Mouse (Mus musculus) ovary, postnatal 36 days (tissue): Measurements from ENCODE around the gene Usp5.
"Not testable (repeated sequence)": the region's sequence is repeated elsewhere in the genome, so short reads cannot be mapped to it uniquely, and the experiment has no call there.

Experiments
- DNase-seq: peaks from one replicate; pipeline ENCODE4 v3.0.0; 2022; ENCODE audit warnings: low spot score, mixed read lengths

The Usp5 gene

DNA sequence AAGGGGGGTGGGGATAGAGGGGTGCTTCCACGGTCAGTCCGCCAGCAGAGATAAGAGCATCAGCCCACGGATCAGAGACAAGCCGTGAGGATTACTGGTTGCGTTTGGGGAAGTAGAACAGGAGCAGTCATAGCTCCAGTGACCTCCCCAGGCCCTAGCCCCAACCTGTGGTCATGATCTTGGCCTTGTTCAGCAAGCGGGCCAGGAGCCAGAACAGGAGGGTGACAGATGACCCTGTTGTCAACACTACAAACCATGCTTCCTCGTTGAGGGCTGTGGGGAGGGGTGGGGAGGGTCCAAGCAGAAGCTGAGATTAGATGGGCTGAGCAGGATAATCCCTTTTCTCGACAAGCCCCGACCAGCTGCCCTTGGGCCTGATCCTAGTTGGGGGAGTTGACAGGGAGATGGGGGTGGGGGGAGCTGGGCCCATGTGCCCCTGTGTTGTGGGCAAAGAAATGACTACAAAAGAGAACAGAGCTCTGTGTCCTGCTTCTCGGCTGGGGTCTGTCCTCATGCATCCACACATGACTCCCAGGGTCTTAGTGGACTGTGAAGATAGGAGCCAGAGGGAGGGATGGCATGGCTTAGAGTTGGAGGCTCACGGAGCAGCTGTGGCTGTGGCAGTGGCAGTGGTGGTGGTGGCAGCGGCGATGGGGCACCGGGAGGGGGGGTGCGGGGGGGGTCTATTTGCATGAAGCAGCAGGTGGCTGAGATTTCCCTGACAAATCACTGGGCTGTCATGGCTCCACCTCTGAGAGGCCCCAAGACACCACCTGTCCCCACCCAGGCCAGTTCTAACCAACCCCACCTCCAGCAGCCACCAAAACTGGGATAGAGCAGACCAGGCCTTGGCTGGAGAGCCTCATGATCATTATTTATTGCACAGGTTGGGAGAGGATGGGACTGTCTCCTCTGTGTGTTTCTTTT lies 11.2 kb upstream of the Usp5 start, which contains the start of gene Gnb3:
Gene Gnb3, minus strand, starts transcription at position 35 of the 927 bp plus-strand sequence.
- no peak for DNase-seq

DNA sequence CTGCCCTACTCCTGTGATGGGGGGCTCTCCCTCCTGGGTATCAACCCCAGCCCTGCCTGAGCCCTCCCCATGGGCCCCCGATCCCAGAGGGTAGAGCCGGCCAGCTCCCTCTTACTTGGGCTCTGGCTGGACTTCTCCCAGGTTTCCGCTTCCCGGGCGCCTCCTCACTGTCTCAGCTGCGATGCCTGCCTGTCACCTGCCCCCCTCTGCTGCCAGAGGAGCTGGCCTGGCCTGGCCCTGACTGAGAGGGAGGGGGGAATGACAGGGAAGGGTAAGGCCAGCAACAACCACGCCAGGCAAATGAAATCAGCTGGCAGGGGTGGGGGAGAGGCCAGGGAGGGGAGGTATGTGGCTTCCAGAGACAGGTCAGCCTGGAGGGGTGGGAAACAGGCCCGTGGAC lies 10.5 kb upstream of the Usp5 start:
- DNase-seq = no peak

DNA sequence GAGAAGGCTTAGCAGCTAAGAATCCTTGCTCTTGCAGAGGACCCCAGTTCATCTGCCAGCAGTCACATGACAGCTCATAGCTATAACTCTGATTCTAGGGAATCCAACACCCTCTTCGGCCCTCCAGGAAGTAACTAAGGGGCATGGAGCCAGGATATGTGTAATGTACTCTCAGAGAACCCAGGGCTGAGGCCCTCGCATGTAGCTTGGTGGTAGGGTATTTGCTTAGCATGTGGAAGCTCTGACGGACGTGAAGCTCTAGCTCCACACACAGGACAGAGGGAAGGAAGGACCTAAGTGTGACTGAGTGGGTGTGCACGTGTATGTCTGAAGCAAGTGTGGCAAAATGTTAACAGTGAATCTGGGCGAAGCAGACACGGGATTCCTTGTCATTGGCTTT lies 7.1 kb upstream of the Usp5 start:
- no peak for DNase-seq

DNA sequence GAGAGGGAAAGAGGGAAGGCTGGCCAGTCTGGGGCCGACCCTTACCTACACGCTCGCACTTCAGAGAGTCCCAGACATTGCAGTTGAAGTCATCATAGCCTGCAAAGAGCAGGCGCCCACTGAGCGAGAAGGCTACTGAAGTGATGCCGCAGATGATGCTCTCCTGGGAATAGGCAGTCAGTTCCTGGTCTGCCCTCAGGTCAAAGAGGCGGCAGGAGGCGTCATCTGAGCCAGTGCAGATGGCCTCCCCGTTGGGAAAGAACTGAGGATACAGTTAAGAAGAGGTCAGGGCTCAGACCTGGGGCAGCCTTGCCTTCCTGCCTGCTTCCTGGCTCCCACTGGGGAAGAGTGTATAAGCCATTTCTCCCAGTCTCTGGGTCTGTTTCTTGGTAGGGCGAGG lies 6.2 kb upstream of the Usp5 start:
- no peak for DNase-seq

DNA sequence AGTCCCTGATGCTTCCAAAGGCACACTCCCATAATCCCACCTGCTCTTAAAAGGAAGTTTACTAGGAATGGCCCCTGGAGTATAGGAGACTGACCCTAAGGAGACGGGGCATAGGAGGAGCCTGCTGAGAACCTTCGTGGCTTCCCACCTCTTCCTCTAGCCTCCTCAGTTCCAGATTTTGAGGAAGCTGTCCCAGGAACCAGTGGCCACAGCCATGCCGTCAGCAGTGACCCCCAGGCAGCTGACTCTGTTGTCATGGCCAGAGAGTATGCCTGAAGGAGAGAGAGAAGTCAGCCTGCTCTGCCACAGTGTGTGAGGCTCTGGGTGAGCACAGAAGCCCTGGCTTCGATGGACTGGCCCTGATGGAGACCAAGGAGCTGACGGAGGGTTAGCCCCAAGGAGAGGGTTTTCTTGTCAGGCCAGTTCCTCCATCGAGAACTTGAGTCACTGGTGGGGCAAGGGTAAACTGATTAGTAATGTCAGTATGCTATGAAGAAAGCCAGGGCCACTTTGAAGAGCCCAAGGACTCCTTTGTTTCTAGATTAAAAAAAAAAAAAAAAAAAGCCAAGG lies 5.3 kb upstream of the Usp5 start:
- DNase-seq = no peak

DNA sequence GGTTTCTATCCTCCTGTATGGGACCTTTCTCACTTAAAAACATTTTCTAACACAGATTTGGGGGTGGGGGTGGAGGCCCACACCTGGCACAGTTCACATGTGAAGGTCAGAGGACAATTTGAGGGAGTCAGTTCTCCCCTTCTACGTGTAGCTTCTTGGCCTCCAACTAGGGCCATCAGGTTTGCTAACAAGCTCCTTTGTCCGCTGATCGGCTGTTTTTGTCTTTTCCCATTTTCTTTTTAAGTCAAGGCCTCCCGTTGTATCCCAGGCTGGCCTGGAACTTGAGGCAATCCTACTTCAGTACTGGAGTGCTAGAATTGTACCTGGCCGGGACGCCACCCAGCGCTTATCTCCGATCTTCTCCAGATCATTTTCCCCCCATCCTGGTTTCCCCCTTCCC lies 2.4 kb upstream of the Usp5 start:
- DNase-seq = no peak

DNA sequence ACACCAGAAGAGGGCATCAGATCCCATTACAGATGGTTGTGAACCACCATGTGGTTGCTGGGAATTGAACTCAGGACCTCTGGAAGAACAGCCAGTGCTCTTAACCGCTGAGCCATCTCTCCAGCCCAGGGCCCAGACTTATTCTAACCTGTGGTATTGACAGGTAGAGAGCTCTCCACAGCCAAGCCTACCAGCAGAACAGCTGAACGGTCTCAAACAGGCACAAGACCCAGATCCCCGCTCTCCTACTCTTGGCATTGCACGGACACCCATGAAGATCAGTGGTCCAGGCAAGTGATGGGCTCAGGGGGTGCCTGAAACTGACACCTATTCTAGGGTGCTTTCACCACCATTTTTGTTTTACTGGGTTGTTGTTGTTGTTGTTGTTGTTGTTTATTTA lies 1.9 kb upstream of the Usp5 start:
- not testable (repeated sequence) for DNase-seq

DNA sequence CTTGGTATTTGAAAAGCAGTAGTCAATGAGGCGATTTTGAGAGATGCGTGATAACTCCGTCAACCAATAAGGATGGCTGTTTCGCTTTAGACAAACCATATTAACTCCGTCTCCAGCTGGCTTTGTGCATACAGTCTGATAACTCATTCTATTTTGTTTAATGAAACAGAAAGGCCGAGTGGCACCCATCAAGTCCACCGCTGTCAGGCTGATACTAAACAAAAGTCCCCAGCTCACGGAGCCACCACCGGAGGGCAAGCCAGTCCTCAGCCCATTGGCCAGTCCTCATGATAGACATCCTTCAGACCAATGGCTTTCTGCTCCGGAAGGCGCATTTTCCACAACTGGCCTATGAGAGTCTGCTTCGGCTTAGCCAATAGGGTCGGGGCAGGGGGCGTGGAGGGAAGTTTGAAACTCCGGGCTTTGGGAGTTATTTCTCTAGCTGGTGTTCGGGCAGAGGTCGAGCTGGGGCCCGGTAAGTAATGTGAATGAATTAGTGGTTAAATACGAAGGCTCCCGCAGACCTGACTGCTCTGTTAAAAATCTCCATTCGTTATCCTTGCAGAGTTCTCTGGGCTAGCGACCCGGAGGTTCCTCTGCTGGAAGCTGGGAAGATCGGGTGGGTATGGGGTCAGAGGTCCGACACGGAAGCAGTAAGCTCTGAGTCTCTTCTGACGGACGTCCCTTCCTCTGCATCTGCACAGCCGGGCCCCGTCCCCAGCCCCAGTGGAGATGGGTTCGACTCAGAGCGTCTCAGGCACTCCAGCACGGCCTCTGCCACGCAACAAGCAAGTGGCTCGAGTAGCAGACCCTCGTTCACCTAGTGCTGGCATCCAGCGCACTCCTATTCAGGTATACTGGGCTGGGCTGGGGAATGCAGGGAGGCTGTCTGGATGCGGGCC lies 766 bp upstream of the Usp5 start:
- DNase-seq = peak; percentile 85

DNA sequence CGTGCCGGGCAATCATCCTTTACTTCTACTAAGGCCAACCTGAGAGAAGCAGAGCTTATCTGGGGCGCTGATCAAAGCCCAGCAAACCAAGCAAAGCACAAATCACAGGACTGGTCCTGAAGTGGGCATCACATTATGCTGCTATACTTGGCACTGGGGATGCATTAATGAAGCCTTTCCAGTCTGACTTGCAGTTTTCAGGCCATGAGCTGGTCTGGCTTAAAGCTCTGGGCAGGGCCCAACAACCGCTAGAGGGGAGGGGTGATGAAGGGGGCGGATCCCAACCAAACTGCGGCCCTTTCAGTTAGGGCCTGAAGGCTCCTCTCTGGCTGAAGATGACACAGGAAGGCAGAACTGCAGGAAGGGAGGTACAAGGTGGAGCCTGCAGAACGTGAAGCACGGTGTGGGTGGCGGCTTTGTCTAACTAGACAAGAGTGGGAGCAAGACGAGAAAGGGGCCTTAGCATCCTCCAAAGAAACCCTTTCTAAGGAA lies 1.1 kb downstream of the Usp5 start:
- DNase-seq = peak; percentile 45

DNA sequence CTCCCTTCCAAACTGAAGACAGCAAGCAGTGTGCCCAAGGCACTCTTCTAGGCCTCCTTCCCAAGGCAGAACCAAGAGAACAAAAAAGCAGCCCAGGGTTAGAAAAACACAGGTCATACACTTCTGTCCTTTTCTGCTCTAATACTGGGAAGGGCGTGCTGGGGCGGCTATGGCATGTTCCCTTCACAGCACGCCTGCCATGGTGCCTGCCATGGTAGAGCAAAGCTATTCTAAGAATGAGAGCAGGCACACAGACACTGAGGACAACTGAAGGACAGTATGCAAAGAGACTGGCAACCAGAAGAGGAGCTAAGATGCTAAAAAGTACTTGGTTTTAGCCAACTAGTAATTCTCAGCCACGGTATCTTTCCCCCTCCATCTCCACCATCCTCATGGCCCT lies 7.2 kb downstream of the Usp5 start:
- DNase-seq = no peak

DNA sequence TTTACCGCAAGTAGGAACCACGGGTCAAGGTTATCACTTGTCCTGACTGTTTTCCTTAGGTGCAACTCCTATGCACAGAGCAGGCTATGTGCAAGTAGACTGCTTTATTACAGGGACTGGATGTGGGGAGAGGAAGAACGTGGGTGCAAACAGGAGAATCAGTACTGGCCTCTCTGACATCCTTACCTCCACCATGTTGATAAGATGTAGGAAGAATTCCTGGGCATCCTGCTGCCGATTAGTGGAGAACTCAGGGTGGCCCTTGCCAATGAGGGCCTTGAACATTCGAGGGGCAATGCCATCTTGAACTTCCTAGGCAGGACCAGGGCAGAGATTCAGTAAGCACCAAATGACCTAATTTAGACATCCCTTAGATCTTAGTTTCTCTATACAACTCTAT lies 8.4 kb downstream of the Usp5 start:
- no peak for DNase-seq

DNA sequence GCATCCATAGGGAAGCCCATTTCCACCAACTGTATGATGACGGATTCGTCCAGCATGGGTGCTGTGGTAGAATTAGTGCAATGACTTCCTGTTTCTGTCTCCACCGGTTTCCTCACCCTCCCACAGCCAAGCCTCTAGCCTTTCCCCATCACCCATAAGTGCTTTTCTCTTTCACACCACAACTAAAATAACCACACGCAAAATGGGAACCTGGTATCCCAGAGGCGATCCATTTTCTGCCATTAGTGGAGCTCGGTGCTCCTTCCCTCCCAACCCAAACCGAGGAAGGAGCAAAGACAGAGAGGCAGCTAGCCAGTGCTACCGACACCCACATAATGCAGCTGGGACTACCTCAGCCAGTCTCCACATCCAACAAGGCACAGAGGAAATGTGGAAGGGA lies 11.3 kb downstream of the Usp5 start:
- DNase-seq = no peak

DNA sequence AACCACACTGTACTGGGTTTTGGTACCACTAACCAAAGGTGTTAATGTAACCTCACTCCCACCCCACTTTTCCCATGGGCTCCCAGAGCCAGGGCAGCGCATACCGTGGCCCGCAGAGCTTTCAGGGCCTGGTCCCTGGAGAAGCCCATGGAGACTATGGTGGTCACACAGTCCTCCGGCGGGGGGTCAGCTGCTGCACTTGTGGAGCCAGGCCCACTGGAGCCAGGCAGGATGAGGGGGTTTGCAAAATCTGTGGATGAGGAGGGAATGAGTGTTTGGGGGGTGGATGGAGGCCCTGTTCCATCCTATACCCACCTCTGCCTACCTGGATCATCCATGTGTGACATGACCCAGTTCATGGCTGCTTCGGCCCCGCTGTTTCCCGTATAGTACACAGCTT lies 11.7 kb downstream of the Usp5 start:
- no peak for DNase-seq

DNA sequence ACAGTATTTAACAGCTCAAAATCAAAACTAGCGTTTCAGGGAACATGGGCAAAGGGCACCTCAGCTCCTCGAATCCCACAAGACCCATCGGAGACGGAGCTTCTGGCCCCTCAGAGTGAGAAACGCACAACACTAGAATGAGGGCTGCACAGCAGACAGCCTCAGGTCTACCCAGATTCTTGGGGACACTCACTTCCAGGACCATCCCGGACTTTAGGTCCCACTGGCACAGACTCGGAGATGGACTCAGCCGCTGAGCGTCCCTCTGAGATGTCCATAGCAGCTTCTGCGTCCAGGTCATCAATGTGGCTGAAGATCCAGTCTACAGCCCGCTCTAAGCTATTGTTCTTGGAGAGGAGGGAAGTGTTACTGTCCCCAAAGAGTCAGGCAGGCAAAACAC lies 12.2 kb downstream of the Usp5 start:
- no peak for DNase-seq

DNA sequence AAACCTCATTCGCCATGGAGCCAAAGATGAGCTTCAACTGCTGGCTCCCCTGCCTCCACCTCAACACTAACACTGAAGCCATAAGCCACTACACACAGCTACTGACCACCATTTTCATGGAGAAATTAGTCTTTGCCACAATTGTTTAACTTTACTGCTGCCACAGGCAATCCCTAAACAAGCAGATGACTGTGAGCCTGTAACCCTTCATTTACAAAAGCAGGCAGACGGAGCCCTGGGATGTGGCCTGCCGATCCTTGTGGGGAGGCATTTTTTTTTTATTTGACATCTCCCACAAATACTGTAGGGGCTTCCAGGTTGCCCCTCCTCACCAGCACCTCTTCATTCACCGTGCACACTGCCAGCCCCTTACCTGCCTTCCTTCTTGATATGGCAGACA lies 12.7 kb downstream of the Usp5 start:
- DNase-seq = no peak

DNA sequence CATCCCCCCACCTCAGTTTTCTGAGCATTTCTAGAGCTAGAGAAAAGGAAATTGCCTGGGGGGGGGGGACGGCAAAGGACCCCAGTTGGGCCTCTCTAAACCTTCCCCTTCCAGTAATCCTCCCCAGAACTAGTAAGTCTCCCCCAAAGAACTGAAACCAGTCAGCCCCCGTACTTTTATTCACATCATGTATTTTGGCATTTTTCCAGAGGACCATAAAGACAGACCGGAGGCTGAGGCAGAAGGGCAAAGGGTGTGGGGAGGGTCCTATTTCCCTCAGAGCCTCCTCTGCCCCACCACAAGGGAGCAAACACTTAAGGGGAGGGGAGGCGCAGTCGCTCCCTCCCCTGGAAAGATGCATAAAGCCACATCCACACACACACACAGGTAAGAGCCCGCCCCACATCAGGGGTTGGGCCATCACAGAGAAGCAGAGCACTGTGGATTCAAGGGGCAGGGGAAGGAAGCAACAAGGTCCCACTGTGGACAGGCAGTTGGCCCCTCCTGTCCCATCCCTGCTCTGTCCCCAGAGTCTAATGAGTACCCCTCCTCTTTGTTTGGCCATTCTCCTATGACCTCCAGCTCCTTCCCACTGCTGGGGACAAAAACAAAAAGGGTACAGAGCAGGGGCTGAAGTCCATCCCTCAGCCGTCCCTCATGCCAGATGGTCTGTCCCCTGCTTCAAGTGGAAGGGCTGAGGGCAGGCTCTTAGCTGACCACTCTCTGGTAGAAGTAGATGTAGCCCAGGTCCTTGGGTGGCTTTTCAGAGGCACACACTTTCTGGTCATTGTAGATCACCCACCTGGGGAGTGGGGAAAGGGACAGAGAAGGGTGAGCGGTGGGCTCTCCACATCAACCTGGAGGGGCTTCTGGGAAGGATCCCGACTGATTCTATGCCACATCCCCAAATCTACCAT lies 14.2 kb downstream of the Usp5 start:
- DNase-seq = no peak

DNA sequence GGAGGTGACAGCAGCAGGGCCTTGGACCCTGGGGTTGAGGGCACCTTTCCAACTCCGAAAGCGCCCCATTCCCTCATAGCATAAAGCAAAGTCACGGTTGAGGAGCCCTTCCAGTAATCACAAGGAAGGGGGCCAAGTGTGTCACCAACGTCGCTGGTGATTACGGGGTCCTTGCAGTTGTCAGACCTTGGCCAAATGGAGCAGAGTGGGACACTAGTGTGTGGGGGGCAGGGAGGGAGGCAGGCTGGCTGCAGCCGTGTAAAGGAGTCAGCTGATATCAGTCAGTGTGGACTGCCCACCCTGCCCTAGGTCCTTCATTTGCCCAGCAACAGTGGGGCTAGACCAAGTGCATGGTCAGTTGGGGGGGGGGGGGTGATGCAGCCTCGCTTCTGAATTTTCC lies 14.8 kb downstream of the Usp5 start:
- no peak for DNase-seq

DNA sequence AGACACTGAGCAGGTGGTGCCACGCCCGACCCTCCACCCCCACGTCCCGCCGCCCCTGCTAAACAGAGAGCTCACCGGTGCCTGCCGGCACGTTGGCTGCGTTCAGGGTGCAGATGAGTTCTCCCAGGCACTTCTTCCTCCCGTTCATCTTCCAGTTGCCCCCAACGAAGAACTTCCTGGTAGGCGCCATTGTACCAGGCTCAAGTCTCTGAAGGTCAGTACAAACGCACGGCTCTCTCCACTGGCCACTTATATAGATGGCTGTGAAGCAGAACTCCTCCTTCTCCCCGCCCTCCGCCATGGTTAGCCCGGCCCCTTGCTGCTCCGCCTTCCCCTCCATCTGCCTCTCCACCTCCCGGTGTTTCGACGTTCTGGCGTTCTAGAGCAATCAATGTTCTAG lies 15.4 kb downstream of the Usp5 start, which contains the start of gene Tpi1:
Gene Tpi1, minus strand, starts transcription at position 364 of the 400 bp plus-strand sequence.
- peak; percentile 91 for DNase-seq

DNA sequence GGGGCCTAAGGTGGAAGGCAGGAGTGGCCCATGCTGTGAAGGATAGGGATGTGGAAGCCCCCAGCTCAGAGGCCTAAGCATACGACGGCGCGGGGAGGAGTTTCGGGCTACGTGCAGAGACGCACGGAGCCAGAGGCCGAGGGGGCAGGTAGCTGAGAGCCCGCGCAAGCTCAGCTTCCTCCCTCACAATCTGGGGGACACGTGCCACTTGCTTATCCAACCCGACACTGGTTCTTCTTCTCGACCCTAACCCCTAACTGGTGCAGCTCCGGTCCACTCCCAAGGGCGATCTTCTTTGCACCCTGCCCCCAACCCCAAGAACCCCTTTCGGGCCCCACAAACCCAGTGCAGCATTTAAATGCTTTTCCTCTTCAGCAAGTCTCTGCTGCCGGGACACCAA lies 15.8 kb downstream of the Usp5 start:
- DNase-seq = peak; percentile 64

DNA sequence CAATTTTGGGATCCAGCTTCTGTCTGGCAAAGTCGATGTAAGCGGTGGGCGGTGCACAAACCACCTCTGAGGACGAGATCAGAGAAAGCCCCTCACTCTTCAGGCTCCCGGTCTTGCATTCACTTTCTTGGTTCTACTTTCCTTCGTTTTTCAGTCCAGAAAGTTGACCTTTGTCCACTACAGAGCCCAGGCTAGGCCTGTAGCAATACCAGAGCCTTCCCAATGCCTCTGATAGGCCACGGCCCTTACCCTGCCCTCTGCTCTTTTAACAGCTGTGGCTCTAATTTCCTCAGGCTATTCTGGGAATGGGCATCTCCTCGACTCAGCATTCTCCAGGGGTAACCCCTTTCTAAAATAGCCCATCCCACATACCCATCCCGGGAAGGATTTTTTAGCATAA lies 16.4 kb downstream of the Usp5 start:
- DNase-seq = no peak
